Mouse (Mus musculus) retina, adult 2 months (tissue): ENCODE measurements around the gene Tmcc1.
A peak's percentile ranks its signal among the peaks of the same experiment; 100 is the strongest.
"Not testable (repeated sequence)": the region's sequence is repeated elsewhere in the genome, so short reads cannot be mapped to it uniquely, and the experiment has no call there.

Source experiments
- DNase-seq: peaks from one replicate; pipeline ENCODE4 v3.0.0-alpha.2; 2012; ENCODE audit warnings: low read depth, low spot score

Gene Tmcc1

DNA sequence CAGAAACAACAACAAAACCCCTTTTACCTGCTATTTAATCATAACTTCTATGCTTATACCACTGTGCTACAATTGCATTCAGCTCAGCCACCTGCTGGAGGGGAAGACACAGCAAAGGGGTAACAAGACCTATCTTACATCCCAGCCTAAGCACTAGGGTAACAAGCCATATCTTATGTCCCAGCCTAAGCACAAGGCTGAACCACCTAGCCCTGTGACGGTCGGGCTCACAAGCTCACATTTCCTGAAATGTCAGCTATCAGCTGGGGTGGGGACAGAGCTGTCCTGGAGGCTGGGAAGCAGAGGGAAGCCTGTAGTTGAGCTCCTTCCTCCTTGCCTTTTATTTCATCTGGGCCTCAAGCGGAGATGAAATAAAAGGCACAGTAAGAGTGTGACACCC lies 115.7 kb downstream of the Tmcc1 start:
- DNase-seq, result no peak

DNA sequence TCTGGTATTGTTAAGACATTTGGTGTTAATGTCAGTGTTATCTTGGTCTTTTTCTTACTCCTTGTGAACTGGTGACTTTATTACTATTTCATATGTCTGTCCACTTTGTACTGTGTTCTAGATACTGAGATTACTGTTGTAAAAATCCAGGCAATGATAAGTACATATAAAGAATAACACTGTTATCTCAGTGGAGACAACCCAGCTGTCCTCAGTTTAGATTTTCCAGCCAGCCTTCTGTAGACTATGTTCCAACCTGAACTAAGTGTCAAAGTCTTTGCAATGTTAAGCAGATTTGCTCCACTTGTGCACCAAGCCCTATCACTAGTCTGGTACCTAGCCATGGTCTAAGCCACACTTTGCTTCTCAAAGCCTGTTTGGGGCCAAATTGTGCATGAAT lies 118.4 kb downstream of the Tmcc1 start:
- no peak for DNase-seq

GRCm38 (mm10) chr6:116073610-116074009 lies 119.7 kb downstream of the Tmcc1 start:
- peak; percentile 57 for DNase-seq

GRCm38 (mm10) chr6:116072746-116073261 lies 120.5 kb downstream of the Tmcc1 start:
- no peak for DNase-seq

- no peak for DNase-seq
These were observed 121.0 kb downstream of the Tmcc1 start for GRCm38 (mm10) chr6:116072221-116072745.

- no peak for DNase-seq
These were observed 121.5 kb downstream of the Tmcc1 start for GRCm38 (mm10) chr6:116071781-116072180.

GRCm38 (mm10) chr6:116070558-116070957 lies 122.7 kb downstream of the Tmcc1 start:
- no peak for DNase-seq

GRCm38 (mm10) chr6:116063516-116063915 lies 129.8 kb downstream of the Tmcc1 start:
- no peak for DNase-seq

GRCm38 (mm10) chr6:116059542-116059941 lies 133.7 kb downstream of the Tmcc1 start:
- not testable (repeated sequence) for DNase-seq

- DNase-seq, result no peak
These were observed 134.6 kb downstream of the Tmcc1 start for GRCm38 (mm10) chr6:116058541-116059300.

DNA sequence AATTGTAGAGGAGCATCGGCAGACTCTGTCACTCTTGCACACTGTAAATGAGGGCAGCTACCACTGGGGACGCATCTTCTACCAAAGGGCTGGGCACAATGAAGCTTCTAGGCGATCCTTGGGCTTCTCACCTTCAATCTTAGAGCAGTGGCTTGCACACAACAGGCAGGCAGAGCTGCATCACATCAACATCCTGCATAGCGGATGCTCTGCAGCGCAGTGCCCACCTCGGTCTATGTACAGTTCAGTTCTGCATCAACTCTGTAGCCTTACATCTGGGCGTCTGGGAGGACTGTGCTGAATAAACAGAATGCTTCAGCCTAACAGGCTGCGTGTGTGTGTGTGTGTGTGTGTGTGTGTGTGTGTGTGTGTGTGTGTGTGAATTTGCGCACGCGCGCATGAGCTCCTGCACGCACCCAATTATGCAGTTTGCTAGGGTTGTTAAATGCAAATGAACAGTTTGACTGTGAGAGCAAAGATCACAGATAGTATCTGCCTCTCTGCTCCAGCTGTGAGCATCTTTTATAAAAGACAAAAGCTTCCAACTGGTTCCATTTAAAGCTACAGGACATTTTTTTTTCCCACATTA lies 136.5 kb downstream of the Tmcc1 start:
- no peak for DNase-seq

DNA sequence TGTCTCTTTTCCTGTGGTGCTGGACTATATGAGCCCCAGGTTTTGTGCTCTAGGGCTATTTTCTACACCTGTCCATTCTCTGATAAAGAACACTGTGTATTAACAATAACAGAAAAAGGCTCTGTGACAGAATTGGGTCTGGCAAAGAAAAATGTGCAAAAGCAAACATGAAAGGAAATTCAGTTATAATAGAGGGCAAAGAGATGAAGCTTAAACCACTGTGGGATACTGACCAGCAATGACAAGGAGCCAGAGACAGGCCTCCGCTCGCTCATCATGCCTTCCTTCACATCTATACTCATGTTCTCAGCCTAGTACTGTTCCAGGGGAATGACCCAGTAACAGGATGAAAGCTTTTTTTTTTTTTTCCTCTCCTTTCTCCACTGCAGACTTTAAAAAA lies 137.5 kb downstream of the Tmcc1 start:
- DNase-seq, result no peak

DNA sequence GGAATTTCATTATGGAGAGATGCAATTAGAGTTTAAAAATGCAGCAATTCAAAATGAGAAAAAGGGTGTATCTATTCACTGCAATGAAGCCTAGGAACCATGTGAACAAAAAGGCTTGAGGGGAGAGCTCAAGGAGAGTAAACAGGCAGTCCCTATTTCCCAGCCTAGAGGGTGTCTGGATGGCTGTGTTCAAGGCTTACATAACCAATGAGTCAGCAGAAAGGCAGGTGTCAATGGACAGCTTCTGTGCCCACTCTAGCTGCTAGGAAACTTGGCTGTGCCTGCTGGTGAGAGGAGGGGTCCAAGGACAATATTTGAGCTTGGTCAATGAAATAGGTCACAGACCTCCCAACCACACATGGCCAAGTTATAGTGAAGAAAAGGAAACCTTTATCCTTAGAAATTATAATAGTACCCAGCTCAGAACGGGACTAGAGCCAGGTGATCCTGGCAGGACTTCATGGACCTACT lies 138.2 kb downstream of the Tmcc1 start:
- DNase-seq, result no peak

- DNase-seq, result no peak
These were observed 145.4 kb downstream of the Tmcc1 start for GRCm38 (mm10) chr6:116047896-116048295.

DNA sequence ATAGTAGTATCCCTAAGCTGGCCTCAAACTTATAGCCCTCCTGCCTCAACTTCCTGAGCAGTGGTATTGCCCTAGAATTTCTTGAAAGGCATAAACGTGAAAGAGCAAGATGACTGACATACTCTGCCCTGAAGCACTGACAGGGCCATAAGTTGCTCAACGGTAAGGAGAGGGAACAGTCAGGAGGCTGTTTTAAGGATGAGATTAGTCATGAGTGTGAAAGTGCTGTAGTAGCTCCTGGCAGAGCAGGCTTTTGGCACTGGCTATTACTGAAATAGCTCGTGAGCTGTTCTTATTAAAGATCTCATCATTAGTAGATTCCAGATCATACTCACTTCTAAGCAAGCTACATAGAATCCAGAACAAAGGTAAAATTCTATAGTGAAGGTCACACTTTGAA lies 145.9 kb downstream of the Tmcc1 start:
- no peak for DNase-seq

- no peak for DNase-seq
These were observed 149.2 kb downstream of the Tmcc1 start for GRCm38 (mm10) chr6:116044039-116044438.

GRCm38 (mm10) chr6:116038222-116038621 lies 155.1 kb downstream of the Tmcc1 start:
- no peak for DNase-seq

GRCm38 (mm10) chr6:116037281-116037831 lies 155.9 kb downstream of the Tmcc1 start:
- no peak for DNase-seq

- DNase-seq, result no peak
These were observed 156.7 kb downstream of the Tmcc1 start for GRCm38 (mm10) chr6:116036555-116036954.

- DNase-seq, result no peak
These were observed 162.2 kb downstream of the Tmcc1 start for GRCm38 (mm10) chr6:116031052-116031451.

GRCm38 (mm10) chr6:116024666-116025065 lies 168.6 kb downstream of the Tmcc1 start:
- no peak for DNase-seq

- DNase-seq, result no peak
These were observed 171.3 kb downstream of the Tmcc1 start for GRCm38 (mm10) chr6:116021961-116022485.
